Mouse (Mus musculus) spleen, postnatal 4 days (tissue): ENCODE measurements around the gene Gm14124.
"Not testable (repeated sequence)": the region's sequence is repeated elsewhere in the genome, so short reads cannot be mapped to it uniquely, and the experiment has no call there.

Experiments
- DNase-seq, 2 experiments: peaks; one replicate each; pipeline ENCODE4 v3.0.0; 2022; ENCODE audit warnings: low spot score in 2 of 2

Gm14124 gene

DNA sequence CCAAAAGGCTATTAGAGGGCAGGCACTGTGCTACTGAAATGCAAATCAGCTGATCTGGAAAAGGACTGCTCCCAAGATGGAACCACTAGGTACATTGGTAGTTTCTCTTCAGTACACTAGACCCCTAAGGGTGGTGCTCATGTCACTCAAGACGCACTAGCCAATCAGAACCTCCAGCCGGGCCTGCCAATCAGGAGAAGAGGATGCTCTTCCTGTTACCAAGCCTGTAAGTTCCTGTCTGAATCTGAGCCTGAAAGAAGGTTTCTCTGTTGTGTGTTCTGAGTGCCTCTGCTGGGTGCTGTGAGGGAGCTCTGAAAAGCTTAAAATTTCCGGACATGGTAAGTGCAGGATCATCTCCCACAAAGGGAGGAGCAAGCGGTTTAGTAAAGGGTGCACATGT lies at the start of gene Gm14124:
Gm14124 (plus strand) TSS at position 227 of the 400 bp plus-strand sequence.
- not testable (repeated sequence) for DNase-seq

DNA sequence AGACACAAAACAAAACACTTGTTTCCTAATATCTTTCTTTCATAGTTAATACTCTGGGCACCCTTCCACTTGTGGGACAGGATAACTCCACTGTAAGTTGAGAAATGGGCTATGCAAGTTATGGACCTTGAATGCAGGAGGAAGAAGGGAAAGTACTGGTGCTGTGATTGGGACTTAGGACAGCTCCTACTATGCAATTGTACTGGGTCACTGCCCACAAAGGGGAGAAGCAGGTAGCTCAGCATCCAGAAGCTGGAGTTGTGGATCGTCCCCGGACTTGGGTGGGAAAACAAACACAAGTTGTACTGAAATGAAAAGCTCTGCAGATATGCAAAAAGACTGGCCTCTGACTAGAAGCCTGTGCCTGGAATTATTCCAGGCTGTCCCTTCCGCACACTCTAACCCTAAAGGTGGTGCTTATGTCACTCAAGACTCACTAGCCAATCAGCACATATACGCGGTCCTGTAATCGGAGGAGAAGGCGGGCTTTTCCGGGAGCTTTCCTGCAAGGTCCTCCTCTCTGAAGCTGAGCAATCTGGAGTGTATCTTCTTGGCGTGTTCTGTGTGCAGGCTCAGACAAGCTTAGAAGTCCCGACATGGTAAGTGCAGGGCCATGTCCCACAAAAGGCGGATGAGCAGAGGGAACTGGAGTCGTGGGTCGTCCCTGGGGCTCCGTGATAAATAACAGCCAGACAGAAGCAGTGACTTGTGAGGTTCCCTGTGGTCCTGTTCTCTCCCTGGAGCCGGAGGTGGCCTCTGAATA lies 39.5 kb upstream of the Gm14124 start, which contains the start of gene Zfp937:
Zfp937 (plus strand) TSS at position 474 of the 763 bp plus-strand sequence.
- DNase-seq = peak in 1 of 2 experiments; percentile 14

DNA sequence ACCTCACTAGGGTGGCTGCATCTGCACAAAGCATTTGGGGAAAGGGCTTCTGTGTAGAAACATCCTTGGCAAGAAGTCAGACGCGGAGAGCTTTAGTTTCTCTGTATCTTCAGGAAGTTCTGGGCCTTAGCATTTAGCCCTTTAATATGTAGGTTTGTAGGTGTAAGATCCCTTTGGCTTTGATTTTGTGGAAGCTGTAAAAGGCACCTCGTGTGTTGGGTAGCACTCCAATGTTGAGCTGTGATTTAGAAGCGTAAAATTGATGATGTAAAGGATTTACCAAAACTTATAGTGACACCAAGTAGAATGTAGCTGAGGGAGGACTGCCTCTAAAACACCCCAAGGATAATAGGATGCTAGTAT lies 39.0 kb upstream of the Gm14124 start:
- DNase-seq = not testable (repeated sequence)

DNA sequence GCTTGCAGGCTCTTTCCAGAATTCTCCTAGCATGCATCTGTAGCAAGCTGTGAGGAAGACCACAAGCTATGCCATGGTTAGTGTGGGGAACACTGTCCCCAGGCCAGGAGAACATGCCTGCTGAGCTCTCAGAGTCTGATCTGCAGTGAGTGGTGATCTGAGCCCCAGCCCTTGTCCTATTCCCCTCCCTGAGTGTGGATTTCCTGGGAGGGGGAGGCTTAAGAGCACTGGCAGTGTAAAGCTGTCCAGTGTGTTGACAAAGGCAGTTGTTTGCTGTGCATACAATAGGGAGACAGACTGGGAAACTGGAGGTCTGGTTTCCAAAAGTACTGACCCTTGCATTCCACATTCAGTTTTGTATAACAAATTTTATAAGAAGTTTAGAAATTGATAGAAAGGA lies 34.1 kb upstream of the Gm14124 start:
- DNase-seq = not testable (repeated sequence)

DNA sequence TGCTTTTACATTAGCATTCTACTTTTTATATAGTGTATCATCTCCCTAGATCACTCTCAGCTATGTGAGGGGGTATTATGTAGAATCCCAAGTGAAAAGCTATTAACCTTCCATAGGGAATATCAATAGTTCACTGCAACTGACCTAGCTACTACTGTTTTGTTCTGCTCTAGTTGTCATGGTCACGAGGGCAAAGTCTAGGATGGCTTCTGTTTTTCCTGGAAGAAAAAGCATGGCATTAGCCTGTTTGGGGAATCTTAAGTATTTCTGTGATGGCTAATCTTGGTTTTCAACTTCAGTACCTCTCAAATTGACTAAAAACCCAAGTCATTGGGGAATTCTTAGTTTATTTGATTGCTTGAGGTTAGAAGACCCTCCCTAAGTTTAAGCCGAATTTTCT lies 14.1 kb upstream of the Gm14124 start:
- no peak for DNase-seq

DNA sequence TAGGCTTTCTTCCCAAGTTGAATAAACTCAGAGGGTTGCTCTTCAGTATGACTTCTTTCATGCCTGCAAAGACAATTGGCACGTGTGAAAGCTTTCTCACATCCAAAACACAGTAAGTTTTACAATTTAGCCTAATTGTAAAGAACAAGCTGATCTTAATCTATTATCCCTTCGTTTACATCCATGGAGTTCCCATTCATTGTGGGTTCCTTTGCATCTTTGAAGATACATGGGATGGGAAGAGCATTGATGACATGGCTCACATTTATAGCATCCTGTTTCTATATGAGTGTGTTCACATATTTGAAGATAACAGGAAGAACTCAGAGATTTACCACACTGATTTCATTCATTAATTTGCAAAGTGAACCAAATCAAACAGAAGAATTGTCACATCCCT lies 1.8 kb upstream of the Gm14124 start, which contains the start of gene Gm21994:
Gm21994 (minus strand) TSS at position 101 of the 400 bp plus-strand sequence.
- not testable (repeated sequence) for DNase-seq

DNA sequence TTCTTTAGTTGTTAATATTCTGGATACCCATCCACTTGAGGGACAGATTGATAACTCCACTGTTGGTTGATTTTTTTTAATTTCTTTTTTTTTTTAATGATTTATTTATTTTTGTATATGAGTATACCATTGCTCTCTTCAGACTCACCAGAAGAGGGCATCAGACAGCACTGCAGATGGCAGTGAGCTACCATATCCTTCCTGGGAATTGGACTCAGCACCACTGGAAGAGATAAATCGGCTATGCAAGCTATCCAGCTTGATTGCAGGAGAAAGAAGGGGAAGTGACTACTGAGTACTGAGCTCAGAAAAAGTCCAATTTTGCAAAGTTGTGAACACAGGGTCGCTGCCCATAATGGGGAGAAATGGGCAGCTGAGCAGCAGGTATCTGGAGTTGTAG lies 456 bp upstream of the Gm14124 start:
- DNase-seq = not testable (repeated sequence)

DNA sequence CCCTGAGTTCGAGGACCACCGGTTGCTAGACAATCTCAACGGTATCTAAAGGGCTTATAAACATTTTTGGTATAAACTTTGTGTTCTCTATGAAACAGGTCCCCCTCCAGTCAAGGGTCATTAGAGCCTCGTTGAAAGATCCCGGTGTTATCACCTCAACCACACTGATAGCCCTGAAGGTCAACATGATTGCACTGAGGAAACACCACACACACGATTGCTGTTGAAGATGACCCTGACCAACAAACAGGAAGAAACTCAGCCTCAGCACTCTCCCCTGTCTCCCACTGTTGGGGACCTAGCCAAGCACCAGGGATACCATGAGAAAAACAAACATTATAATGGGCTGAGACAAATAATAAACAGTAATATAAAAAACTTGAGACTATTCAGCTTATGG lies 36.4 kb downstream of the Gm14124 start:
- DNase-seq = no peak

DNA sequence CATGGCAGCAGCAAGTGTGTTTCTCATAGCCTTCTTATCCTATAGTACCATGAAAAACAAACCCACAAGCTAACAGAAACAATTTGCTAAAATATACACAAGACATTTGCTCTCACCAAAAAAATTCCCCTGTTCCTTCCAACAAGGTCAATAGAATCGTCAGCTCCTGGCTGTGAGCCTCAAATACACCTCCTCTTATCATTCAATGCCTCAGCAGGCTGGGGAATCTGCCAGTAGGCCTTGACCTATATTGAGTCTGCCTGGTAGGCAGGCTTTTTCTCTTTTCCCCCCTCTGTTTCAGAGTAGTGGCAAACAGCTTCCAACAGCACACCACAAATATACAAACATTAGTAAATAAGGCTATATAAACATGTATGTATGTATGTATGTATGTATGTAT lies 41.8 kb downstream of the Gm14124 start:
- DNase-seq = no peak

DNA sequence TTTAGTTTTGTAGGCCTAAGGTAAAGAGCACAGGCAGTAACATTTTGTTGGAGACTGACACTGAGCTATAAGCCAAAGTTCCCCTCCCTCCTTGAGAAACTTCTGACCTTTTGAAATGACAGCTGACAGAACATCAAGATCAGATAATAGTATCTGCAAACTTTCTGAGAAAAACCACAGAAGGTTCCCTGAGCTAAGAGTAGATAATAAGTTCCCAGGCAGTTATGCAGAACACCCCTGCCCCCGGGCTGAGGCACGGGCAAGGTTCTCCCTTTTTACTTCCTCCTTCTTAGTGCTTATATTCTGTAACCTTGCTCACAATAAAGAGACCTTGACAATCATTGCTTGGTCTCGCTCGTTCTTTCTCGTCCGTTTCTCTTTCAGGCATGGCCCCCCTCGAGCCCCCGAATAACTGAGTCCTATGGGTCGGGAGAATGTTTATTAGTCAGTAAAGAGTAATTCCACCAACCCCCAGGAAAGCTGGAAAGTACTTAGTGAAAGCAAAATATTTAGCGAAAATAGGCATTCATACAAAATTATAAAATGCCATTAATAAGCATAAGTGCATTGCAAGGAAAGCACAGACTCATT lies 50.0 kb downstream of the Gm14124 start:
- no peak for DNase-seq

DNA sequence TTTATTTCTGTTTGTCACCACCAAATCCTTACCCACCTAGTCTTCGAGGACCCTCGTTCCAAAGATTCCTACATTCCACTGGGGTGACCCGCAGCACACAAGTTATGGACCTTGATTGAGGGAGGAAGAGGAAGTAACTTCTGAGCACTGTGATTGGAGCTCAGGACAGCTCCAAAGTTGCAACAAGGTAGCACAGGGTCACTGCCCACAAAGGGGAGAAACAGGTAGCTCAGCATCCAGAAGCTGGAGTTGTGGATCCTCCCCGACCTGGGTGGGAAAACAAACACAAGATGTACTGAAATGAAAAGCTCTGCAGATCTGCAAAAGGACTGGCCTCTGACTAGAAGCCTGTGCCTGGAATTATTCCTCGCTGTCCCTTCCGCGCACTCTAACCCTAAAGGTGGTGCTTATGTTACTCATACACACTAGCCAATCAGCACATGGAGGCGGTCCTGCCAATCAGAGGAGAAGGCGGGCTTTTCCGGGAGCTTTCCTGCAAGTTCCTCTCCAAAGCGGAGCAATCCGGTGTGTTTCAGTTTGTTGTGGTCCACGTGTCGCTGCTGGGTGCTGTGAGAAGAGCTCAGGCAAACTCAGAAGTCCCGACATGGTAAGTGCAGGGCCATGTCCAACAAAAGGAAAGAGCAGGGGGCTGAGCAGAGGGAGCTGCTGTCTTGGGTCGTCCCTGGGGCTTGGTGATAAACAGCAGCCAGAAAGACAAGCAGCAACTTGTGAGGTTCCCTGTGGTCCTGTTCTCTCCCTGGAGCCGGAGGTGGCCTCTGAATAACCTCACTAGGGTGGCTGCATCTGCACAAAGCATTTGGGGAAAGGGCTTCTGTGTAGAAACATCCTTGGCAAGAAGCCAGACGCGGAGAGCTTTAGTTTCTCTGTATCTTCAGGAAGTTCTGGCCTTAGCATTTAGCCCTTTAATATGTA lies 53.9 kb downstream of the Gm14124 start:
- DNase-seq = peak; percentile 78 to 84

DNA sequence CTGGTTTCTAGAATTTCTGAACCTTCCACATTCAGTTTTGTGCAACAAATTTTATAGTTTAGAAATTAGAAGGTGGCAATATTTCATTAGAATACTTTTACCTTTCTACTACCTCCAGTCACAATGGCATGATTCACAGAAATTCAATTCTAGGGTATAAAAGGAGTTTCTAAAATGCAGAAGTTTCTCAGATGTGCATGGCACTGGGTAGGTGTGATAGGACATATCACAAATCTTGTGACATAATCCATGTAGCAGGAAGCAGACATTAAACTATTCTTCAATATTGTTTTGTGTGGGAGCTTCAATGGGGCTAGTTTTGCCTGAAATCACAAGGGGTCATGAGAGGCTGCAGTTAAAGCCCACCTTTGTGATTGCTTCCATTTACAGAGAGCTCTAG lies 58.8 kb downstream of the Gm14124 start:
- DNase-seq = no peak

DNA sequence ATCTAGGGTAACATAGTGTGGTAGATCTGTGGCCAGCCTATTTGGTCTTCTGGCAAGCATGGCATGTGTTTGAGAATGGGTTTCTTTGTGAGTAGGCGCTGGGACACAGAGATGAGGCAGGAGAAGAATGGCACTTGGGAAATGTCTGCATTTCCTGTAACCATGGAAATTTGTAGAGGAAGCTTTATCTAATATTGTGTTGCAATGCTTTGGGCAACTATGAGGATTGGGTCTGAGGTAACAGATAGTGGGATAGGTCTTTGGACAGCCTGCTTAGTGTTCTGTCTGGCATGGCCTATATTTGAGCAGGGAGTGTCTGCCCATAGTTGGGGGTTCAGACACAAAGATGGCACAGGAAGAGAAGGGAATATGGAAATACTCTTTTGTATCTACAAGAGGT lies 61.7 kb downstream of the Gm14124 start:
- DNase-seq = no peak
